Mouse (Mus musculus): Measurements from ENCODE around the gene Stap2. TPM values are rescaled to one million over a fixed set of nuclear protein-coding genes. Genes with fewer than 3 reads are reported as not detected.

Stap2 gene
- polyA plus RNA-seq, 1 experiment from 2014 or later, result 25.9 TPM

Other genes starting within 250 kb of the Stap2 start
- 7.7 and 8.3 TPM in 2 replicates for gene Zfp119a, start 126.7 kb downstream of the Stap2 start, polyA plus RNA-seq (2014; fragmentation: Nextera tagmentation; extraction: Ambion mirVana)
- 12.3 and 13.1 TPM in 2 replicates for gene Zfp959, start 113.5 kb downstream of the Stap2 start, polyA plus RNA-seq (2014; fragmentation: Nextera tagmentation; extraction: Ambion mirVana)
- gene Zfp119b, start 56.1 kb downstream of the Stap2 start, polyA plus RNA-seq (2014; fragmentation: Nextera tagmentation; extraction: Ambion mirVana), result 4.2 and 5.0 TPM in 2 replicates
- gene Ebi3, start 52.9 kb downstream of the Stap2 start, polyA plus RNA-seq (2014; fragmentation: Nextera tagmentation; extraction: Ambion mirVana), result 2.5 and 2.8 TPM in 2 replicates
- gene Yju2, start 46.5 kb downstream of the Stap2 start, polyA plus RNA-seq (2014; fragmentation: Nextera tagmentation; extraction: Ambion mirVana), result 18.6 and 23.6 TPM in 2 replicates
- 13.2 and 18.3 TPM in 2 replicates for gene Shd, start 35.1 kb downstream of the Stap2 start, polyA plus RNA-seq (2014; fragmentation: Nextera tagmentation; extraction: Ambion mirVana)
- gene Fsd1, start 19.1 kb downstream of the Stap2 start, polyA plus RNA-seq (2014; fragmentation: Nextera tagmentation; extraction: Ambion mirVana), result 16.9 and 18.8 TPM in 2 replicates
- gene Mpnd, start 127 bp upstream of the Stap2 start, polyA plus RNA-seq (2014; fragmentation: Nextera tagmentation; extraction: Ambion mirVana), result 110 and 115 TPM in 2 replicates
- gene Sh3gl1, start 31.1 kb upstream of the Stap2 start, polyA plus RNA-seq (2014; fragmentation: Nextera tagmentation; extraction: Ambion mirVana), result 124 and 129 TPM in 2 replicates
- 21.0 and 21.8 TPM in 2 replicates for gene Chaf1a, start 34.9 kb upstream of the Stap2 start, polyA plus RNA-seq (2014; fragmentation: Nextera tagmentation; extraction: Ambion mirVana)
- 32.3 and 43.4 TPM in 2 replicates for gene Ubxn6, start 69.4 kb upstream of the Stap2 start, polyA plus RNA-seq (2014; fragmentation: Nextera tagmentation; extraction: Ambion mirVana)
- 93.4 and 94.0 TPM in 2 replicates for gene Hdgfl2, start 74.0 kb upstream of the Stap2 start, polyA plus RNA-seq (2014; fragmentation: Nextera tagmentation; extraction: Ambion mirVana)
- 0.08 and 0.19 TPM in 2 replicates for gene Plin4, start 104.2 kb upstream of the Stap2 start, polyA plus RNA-seq (2014; fragmentation: Nextera tagmentation; extraction: Ambion mirVana)
- 0.58 TPM in 2 replicates for gene Plin5, start 112.0 kb upstream of the Stap2 start, polyA plus RNA-seq (2014; fragmentation: Nextera tagmentation; extraction: Ambion mirVana)
- gene Lrg1, start 116.4 kb upstream of the Stap2 start, polyA plus RNA-seq (2014; fragmentation: Nextera tagmentation; extraction: Ambion mirVana), result 0.16 TPM in 1 of 2 replicates, not detected in the other
- 0.86 and 1.3 TPM in 2 replicates for gene Sema6b, start 134.8 kb upstream of the Stap2 start, polyA plus RNA-seq (2014; fragmentation: Nextera tagmentation; extraction: Ambion mirVana)
- 11.3 and 14.0 TPM in 2 replicates for gene Tnfaip8l1, start 156.9 kb upstream of the Stap2 start, polyA plus RNA-seq (2014; fragmentation: Nextera tagmentation; extraction: Ambion mirVana)
- gene Mydgf, start 178.3 kb upstream of the Stap2 start, polyA plus RNA-seq (2014; fragmentation: Nextera tagmentation; extraction: Ambion mirVana), result 103 and 111 TPM in 2 replicates
- 35.4 and 36.2 TPM in 2 replicates for gene Dpp9, start 213.3 kb upstream of the Stap2 start, polyA plus RNA-seq (2014; fragmentation: Nextera tagmentation; extraction: Ambion mirVana)